Mouse (Mus musculus) lung, postnatal 0 days (tissue): ENCODE measurements around the gene Rnf38.

ENCODE experiments used
- CTCF ChIP-seq: IDR thresholded peaks from 2 replicates; pipeline ENCODE4 v1.5.1; 2016; ENCODE audit warnings: antibody characterized with exemption, mild to moderate bottlenecking
- EP300 ChIP-seq: IDR thresholded peaks from 2 replicates; pipeline ENCODE4 v1.6.1; 2016; ENCODE audit warnings: antibody characterized with exemption, mild to moderate bottlenecking, control low read depth

DNA sequence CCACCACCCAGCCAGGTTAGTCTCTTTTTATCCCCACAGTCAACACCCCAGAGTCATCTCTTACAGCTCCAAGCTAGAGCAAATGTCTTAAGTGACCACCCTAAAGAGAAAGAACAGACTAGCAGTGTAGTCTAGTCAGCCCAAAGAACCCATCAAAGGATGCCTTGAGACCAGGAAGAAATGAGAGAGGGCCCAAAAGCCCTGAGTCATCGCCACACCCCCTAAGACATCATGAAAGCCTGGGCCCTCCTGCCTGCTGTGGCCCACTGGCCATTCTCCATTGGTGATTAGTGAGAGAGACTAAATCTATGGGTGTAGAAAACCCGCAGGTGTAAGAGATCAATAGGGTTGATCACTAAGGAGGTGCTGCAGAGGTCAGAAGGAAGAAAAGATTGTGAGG, 2.4 kb upstream of the Rnf38 start:
- no peak for TF ChIP-seq CTCF
- no peak for TF ChIP-seq EP300
